Mouse (Mus musculus) lung, adult 2 months (tissue): ENCODE data around the gene Nolc1.

Experiments
- CTCF ChIP-seq: fragments of 200-500 bp; IDR thresholded peaks from 2 replicates; pipeline ENCODE4 v1.5.1; 2011; ENCODE audit warnings: mild to moderate bottlenecking, low read length, control low read depth; ENCODE audit not compliant: insufficient read depth
- POLR2A ChIP-seq: fragments of 200-500 bp; IDR thresholded peaks from 2 replicates; pipeline ENCODE4 v1.6.1; 2011; ENCODE audit warnings: low read depth, mild to moderate bottlenecking, control low read depth, low read length, borderline replicate concordance; ENCODE audit errors: extremely low read depth

GRCm38 (mm10) chr19:46037243-46037924 lies 38.3 kb upstream of the Nolc1 start:
- TF ChIP-seq POLR2A (no peak), CTCF (no peak)
